Mouse (Mus musculus) macrophage (primary cell): ENCODE measurements around the gene En2. TPM values are rescaled to one million over a fixed set of nuclear protein-coding genes. Genes with fewer than 3 reads are reported as not detected.

Experiments used
- H3K27ac ChIP-seq: fragments of 350-480 bp; formaldehyde crosslinking; 2 replicates; pipeline ENCODE4 v1.9.0; 2021
- H3K36me3 ChIP-seq: fragments of 350-480 bp; formaldehyde crosslinking; 2 replicates; pipeline ENCODE4 v1.9.0; 2021; ENCODE audit errors: inconsistent target
- H3K4me3 ChIP-seq: fragments of 350-480 bp; formaldehyde crosslinking; 2 replicates; pipeline ENCODE4 v1.9.0; 2021; ENCODE audit errors: inconsistent target
- H3K79me2 ChIP-seq: fragments of 350-480 bp; formaldehyde crosslinking; 2 replicates; pipeline ENCODE4 v1.9.0; 2021; ENCODE audit errors: inconsistent target
- WGBS: methylation state at CpG from one replicate; pipeline ENCODE4 v1.1.7; 2026; ENCODE audit warnings: inconsistent platforms; ENCODE audit not compliant: missing documents; 5-methylcytosine and 5-hydroxymethylcytosine counted together
- polyA plus RNA-seq: library from polyadenylated mRNA; stranded (reverse); fragments of 250-400 nt; gene quantifications from 3 replicates; pipeline ENCODE4 v1.2.4, GENCODE M21; 2018; ENCODE audit warnings: inconsistent platforms
- total RNA-seq, 78 experiments: library from RNA; depleted of rRNA; stranded (reverse); fragments of 250-400 nt; gene quantifications; 1 replicate in 9 of 78; 2 replicates in 24 of 78; 3 replicates in 43 of 78; 4 replicates in 2 of 78; pipeline ENCODE4 v1.2.4; 2018; ENCODE audit warnings: inconsistent platforms in 56 of 78

En2 gene
- total RNA-seq (2018; cell fraction: chromatin; rRNA removed) = not detected
- total RNA-seq (2018; cell fraction: cytosol; rRNA removed) = not detected
- total RNA-seq (2018; cell fraction: nucleus; rRNA removed) = not detected
- polyA plus RNA-seq = not detected in 3 replicates

DNA sequence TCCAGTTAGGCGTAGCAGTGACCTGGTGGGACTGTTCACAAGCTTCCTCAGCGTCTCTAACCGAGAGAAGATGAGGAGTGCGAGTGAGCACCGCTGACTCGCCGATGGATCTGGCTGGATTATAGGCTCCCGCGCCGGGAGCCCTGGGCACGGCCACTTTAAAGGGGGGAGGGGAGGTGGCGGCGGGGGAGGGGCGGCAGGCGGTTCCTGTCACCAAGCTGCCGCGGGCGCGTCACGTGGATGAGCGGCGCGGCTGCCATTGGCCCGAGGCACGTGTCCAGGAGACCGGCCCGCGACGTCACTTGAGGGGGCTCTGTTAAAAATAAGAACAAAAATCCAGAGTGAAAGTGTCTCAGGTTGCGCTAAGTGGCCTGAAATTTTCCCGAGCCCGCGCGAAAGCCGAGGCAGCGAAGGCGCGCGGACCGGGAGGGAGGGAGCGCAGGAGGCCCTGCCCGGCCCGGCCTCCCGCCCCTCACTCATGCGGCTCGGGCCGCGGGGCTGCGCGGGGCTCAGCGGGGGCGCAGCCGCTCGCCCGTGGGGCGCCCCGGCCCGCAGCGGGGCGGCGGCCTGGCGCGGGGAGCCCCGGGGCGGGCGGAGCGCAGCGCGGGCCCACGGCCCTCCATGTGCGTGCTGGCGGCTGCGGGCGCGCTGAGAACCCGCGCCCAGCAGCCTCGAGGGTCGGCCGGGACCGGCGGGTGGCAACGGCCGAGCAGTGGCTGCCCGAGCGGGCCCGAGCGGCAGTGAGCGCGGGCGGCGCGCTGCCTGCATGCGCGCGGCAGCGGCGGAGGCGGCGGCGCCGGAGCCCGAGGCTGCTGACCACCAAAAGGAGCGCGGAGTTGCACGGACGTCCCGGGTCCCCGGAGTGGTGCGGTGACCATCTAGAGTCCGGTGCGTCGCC, at the start of gene En2:
En2 (plus strand) TSS at position 337 of the 898 bp plus-strand sequence.
- 2% methylated on average over 112 of the region's 113 CpGs for WGBS
- Histone ChIP-seq H3K27ac (no peak within 1 kb of the TSS), H3K79me2 (no peaks in the 10 kb centered on the region), H3K36me3 (no peaks in the 10 kb centered on the region), H3K4me3 (no peak within 1 kb of the TSS)

DNA sequence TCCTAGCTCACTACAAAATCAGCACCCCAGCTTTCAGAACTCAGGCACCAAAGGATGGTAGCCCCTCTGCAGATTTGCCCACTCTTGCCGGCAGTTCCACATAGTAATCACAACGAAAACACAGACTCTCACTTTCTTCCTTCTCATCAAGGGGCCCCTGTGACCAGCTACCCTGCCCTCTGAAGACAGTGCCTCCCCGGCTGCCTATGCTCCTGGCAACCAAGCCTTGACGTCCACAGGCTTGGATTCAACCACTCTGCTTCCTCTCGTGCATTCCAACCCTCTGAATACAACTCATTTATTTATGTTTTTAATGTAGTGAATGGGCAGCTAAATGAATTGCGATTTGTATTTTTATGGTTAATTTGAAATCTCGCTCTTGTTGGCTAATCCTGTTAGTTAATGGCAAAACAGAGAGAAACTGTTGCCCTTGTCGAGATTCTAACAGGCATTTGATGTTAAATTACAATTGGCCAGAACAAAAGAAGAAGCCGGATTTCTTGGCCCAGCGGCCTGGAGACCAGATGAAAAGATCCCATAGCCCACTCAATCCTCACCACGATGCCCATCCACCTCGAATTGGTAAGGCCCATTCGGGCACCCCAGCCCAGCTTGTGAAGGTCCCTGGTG, 48.1 kb upstream of the En2 start:
- no peak overlapping the region for H3K4me3 ChIP-seq
- H3K79me2 ChIP-seq = no peaks in the 10 kb centered on the region
- H3K36me3 ChIP-seq = no peaks in the 10 kb centered on the region
- 9% methylated on average over 13 of the region's 13 CpGs for WGBS
- H3K27ac ChIP-seq = no peak overlapping the region

DNA sequence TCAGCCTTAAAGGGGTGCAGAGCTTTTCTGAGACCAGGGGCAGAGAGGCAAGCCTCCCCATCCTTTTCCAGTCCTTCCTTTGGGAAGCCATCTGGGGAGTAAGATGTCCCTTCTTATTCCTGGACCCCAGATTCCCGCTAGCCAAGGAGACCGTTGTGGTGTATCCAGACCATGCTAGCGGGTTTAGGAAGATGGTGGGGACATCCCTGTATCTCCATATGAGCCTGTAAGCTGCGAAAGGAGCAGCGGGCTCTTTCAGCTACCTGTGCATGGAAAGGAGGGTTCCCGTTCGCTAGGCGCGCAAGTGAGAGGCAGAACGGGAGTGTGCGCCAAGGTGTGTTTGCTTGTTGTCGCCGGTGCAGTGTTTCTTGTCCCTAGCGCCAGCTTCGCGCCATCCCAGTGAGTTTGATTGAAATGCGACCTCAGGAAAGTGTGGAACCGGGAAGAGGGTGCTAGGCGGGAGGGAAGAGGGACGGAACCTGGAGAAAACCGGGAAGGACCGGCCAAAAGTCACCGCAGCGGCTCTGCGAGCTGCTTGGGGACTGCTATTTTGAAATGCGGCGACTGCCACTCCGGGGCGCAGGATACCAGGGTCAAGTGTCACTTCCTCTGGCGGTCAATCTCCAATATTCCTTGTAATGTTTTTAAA, 47.5 kb upstream of the En2 start:
- Histone ChIP-seq H3K4me3 (no peak overlapping the region), H3K36me3 (no peaks in the 10 kb centered on the region), H3K79me2 (no peaks in the 10 kb centered on the region), H3K27ac (no peak overlapping the region)
- 3% methylated on average over 30 of the region's 30 CpGs for WGBS

DNA sequence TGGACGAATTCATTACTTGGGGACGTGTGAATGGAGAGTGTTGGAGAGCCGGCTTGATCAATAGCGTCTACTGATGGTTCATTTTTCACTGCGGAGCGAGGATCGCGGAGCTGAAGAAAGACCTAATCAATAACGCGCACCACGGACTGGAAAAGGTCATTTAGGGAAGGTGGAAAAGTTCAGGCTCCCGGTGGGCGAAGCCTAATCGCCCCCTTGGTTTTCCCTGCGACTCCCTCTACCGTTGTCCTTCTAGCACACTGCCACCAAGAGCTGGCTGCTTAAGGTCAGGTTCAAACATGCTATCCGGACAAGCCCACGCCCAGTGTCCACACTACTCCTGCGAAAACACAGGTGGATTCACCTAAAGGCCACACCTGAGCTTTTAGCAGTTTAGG, 47.0 kb upstream of the En2 start:
- no peaks in the 10 kb centered on the region for H3K36me3 ChIP-seq
- no peak overlapping the region for H3K27ac ChIP-seq
- H3K79me2 ChIP-seq = no peaks in the 10 kb centered on the region
- WGBS = 5% methylated on average over 19 of the region's 19 CpGs
- no peak overlapping the region for H3K4me3 ChIP-seq

DNA sequence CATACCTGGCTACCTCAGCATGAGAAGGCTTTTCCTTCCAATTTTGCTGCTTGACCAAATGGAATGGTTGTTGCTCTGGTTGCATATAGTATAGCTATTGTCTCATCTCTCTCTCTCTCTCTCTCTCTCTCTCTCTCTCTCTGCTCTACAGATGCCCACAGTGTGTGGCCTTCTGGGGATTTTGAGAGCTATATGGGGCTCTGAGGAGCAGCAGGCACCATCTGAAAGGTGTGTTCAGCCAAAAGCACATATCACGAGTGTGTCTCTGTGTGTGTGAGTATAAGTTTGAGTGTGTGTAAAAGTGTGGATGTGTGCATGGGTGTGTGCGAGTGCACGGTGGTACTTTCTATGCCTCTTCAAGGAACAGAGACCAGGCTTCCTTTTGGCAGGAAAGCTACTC, 45.9 kb upstream of the En2 start:
- Histone ChIP-seq H3K27ac (no peak overlapping the region), H3K4me3 (no peak overlapping the region), H3K36me3 (no peaks in the 10 kb centered on the region), H3K79me2 (no peaks in the 10 kb centered on the region)
- 54% methylated on average over 3 of the region's 3 CpGs for WGBS

DNA sequence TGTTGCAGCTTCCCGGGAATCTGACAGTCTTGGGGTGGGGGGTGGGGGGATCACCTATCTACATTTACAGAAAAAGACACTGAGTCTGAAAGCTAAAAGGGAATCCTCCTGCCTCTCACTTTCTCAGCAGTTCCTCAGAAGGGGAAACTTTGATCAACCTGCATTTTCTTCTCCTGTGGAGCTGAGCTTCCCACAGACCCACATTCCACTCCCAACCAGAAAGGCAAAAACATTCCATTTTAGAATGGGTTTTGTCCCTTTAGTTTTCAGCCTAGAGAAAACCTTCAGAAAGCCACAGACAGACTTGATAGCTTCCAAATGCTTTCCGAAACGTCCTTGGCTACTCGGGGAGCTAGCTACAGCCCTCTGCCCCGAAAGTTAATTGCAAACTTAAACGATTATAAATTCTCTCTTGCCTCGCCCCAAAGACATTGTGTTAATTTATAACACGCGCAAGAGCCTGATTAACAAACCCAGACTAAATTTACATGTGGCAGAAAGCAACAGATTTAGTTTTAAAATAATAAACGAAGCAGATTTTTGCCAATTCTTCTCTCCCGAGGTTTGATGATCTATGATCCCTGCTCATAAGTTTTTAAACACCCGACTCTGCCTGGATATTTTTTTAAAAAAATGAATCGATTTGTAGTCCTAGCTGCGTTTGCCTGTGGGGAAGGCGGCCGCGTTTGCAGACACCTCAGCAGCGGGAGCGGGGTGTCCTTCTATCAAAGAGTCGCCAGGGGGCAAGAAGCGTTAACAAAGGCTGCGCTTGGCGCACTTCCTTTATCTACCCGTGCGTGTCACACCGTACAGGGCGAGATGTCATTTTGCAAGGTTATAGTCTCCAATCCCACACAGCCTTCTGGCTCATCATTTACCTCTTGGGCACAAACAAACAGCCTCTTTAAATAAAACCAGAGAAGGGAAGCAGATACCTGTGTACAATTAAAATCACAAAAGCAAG, 42.7 kb upstream of the En2 start:
- H3K36me3 ChIP-seq = no peaks in the 10 kb centered on the region
- H3K79me2 ChIP-seq = no peaks in the 10 kb centered on the region
- 7% methylated on average over 22 of the region's 27 CpGs for WGBS
- no peak overlapping the region for H3K4me3 ChIP-seq
- H3K27ac ChIP-seq = no peak overlapping the region

DNA sequence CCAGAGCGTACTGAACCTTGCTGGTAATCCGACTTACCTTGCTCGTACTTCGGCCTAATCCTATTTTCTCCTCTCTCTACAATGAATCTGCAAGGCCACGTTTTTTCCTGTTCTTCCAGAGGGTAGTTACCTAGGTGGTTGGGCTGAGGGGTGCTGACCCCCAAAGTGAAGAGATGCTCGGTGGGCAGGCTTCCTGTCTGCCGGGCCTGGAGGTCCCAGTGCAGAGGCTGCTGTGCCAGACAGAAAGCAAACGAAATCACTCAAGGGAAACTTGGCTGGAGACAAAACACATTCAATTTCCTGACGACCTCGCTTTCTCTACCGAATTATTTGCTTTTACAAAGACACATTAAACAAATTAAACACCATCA, 42.1 kb upstream of the En2 start:
- H3K79me2 ChIP-seq = no peaks in the 10 kb centered on the region
- no peak overlapping the region for H3K27ac ChIP-seq
- no peak overlapping the region for H3K4me3 ChIP-seq
- 5% methylated on average over 11 of the region's 11 CpGs for WGBS
- H3K36me3 ChIP-seq = no peaks in the 10 kb centered on the region

DNA sequence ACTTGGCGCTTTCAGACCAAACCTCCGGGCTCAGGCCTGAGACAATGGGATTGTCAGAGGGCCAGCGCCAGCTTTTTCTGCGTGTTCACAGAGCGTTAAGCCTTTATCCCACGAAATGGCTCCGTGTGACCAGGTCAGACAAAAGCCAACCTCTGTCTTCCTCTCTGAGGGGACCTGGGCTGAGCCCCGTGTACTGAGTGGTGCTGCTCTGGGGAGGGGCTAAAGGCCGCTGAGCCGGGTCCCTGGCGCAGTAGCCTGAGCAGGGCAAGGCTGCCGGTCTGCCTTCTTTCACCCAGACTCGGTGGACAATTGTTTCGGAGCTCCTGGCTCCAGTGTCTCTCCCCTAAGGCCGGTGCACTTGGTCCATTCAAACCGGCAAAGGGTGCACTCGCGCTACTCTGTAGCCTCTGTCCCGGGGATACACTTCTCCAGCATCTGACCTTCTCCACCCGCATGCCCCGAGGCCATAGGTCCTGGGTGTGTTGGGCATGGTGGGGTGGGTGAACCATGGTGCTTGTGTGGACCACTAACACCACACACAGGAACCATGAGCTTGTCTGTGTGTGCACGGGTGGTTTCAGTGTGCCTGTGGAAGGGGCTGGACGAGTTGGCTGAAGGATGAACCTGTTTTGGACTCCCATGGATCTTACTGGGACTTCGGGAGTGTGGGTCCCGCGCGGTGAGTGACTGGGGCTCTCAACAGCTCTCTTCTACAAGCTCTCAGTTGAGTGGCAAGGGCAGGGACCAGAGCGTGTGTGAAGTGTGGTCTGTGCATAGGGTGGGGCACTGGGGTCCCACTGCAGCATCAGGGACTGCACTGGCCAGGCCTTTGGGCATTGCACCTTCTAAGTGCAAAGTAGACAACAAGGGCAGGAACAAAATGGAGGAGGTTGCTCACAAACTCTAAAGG, 40.9 kb upstream of the En2 start:
- 10% methylated on average over 28 of the region's 28 CpGs for whole genome bisulfite sequencing
- Histone ChIP-seq H3K36me3 (no peaks in the 10 kb centered on the region), H3K4me3 (no peak overlapping the region), H3K79me2 (no peaks in the 10 kb centered on the region), H3K27ac (no peak overlapping the region)

DNA sequence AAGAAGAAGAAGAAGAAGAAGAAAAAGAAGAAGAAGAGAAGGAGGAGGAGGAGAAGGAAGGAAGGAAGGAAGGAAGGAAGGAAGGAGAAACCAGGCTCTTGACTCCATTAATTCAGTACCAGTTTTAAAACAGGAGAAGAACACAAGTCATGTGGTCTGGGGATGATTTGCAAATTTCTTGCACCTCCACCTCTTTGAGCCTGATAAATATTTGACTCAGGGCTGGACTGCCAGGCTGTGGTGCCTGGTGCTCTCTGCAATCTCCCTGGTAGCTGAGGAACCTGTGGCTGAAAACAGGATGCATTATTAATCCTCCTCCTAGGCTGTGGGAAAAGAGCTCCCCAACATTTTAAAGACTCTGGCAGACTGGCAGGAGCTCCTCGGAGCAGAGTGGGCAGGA, 36.6 kb upstream of the En2 start:
- no peaks in the 10 kb centered on the region for H3K79me2 ChIP-seq
- H3K36me3 ChIP-seq = no peaks in the 10 kb centered on the region
- 33% methylated on average over 1 of the region's 1 CpGs for WGBS
- no peak overlapping the region for H3K27ac ChIP-seq
- no peak overlapping the region for H3K4me3 ChIP-seq

DNA sequence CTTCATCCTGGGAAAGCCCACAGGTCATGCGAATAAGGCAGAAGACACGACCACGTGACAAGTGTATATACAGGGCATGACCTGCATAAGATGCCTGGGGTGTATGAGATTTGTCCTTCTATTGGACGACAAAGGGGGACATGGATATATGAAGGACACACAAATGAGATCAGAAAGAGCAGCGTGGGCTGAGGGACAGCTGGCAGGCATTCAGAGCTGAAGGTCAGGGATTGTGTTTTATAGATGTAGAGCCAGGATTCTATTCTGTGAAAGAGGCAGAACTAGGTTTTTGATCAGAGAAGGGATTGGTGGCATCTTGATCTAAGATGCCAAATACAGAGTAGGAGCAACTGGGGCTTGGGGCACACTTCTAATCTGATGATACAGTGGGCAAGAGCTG, 33.3 kb upstream of the En2 start:
- Histone ChIP-seq H3K4me3 (no peak overlapping the region), H3K27ac (no peak overlapping the region), H3K36me3 (no peaks in the 10 kb centered on the region), H3K79me2 (no peaks in the 10 kb centered on the region)
- 91% methylated on average over 5 of the region's 5 CpGs for whole genome bisulfite sequencing

DNA sequence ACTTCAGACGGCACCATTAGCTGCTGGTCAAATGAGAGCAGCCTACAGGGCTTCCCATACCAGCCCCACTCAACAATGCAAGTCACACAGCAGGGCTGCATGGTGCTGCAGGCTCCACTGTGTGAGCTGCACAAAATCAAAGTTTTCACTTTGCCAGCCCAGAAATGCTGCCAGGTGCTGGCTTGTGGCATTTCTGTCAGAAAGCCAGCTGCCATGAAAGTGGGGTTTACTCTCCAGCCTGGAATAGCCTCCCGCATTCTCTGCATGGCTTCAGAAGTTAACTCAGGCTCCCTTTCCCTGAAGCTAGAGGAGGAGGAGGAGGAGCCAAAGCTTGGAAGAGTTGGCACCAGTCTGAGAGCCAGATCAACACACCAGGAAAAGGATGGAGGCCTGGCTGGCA, 29.1 kb upstream of the En2 start:
- no peak overlapping the region for H3K27ac ChIP-seq
- no peak overlapping the region for H3K4me3 ChIP-seq
- WGBS = 48% methylated on average over 2 of the region's 2 CpGs
- H3K79me2 ChIP-seq = no peaks in the 10 kb centered on the region
- H3K36me3 ChIP-seq = no peaks in the 10 kb centered on the region

DNA sequence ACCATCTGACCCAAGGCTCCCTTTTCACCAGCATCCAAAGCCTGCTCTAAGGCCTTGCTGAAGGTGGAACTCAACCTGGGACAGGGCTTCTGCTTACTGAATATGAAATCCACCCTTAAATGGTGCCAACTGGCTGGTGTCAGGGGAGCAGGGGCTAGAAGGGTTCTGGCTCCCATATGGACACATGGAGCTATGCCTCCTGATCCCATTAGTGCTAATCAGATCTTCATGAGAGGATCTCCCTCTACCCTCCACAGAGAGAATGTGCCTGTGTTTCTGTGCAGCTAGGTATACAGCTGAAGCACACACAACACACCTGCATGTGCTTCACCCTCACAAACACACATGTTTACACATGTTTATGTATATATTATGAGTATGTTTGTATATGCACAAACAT, 20.9 kb upstream of the En2 start:
- Histone ChIP-seq H3K36me3 (no peaks in the 10 kb centered on the region), H3K4me3 (no peak overlapping the region), H3K27ac (no peak overlapping the region), H3K79me2 (no peaks in the 10 kb centered on the region)

DNA sequence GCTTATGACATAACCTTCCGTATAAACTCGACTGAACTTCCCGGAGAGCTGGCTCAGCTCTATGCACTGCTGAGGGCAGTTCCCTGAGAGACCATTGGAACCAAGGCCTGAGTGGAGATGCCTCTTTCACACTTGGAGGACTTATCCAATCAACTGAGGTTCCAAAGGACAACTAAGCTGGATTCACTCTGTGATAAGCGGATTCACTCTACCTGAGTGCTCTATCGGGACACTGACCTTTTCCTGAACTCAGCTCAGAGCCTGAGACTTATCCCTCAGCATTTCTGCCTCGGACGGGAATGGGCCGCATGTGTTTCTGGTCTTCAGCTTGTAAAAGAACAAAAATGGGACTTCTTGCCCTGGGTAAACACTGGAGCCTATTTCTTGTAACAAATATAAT, 19.5 kb upstream of the En2 start:
- H3K27ac ChIP-seq = no peak overlapping the region
- H3K79me2 ChIP-seq = no peaks in the 10 kb centered on the region
- H3K4me3 ChIP-seq = no peak overlapping the region
- no peaks in the 10 kb centered on the region for H3K36me3 ChIP-seq
- 86% methylated on average over 8 of the region's 8 CpGs for WGBS
